Mouse (Mus musculus) embryonic fibroblast, embryonic 13.5 days (primary cell): ENCODE results near the gene Med13l.

Experiments used
- CTCF ChIP-seq: IDR thresholded peaks from 2 replicates; pipeline ENCODE4 v1.5.1; 2011; ENCODE audit warnings: mild to moderate bottlenecking, control low read depth, low read length, moderate library complexity, borderline replicate concordance; ENCODE audit not compliant: insufficient read depth
- POLR2A ChIP-seq: IDR thresholded peaks from 2 replicates; pipeline ENCODE4 v1.6.1; 2011; ENCODE audit warnings: low read depth, mild to moderate bottlenecking, control low read depth, low read length, moderate library complexity

DNA sequence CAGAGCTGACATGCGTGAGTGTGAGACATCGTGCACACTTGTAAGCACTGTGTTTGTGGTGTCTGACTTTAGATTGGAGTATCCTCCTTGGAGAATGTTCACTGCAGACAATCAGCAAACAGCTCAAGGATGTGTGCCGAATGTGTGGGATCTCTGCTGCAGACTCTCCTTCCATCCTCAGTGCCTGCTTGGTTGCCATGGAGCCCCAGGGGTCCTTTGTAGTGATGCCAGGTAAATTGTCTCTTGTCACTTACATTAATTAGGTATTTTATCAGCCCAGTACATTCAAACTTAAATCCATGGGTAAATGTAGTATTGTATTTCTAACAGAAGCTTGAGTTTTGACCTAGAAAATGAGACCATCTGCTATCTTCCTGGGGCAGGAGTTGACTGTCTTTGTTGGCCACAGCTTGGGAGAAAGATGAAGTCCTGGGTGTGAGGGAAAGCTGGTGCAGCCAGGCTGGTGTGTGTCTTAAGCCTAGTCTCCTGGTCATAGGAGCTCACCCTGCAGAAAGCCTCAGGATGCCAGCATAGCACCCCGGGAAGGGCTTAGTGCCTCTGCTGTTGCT lies 193.8 kb downstream of the Med13l start:
- TF ChIP-seq CTCF, result no peak
- TF ChIP-seq POLR2A, result no peak
